Mouse (Mus musculus): Measurements from ENCODE around the gene Ankrd52. TPM values are rescaled to one million over a fixed set of nuclear protein-coding genes. Genes with fewer than 3 reads are reported as not detected.

Gene Ankrd52
- polyA plus RNA-seq, 1 experiment from 2014 or later, result 6.8 TPM

GRCm38 (mm10) chr10:128338948-128339347 lies 38.0 kb upstream of the Ankrd52 start:
- H3K4me1 ChIP-seq (ENCODE audit: control insufficient read depth, insufficient read depth, low read length), result peaks cover 10% of the 10 kb centered on the region
- DNase-seq (ENCODE audit: low spot score), result no peak
- no peak overlapping the region for H3K4me3 ChIP-seq (ENCODE audit: low read depth, low read length)
- ATAC-seq, result no peak
- peaks cover 5% of the 10 kb centered on the region for H3K36me3 ChIP-seq (ENCODE audit: control insufficient read depth, insufficient read depth, low read length)
- no peaks in the 10 kb centered on the region for H3K9me3 ChIP-seq (replicated peaks; ENCODE audit: control insufficient read depth, low read length)
- peak overlapping the region; percentile 84 for H3K4me2 ChIP-seq (ENCODE audit: low read length)
- H3K27ac ChIP-seq (ENCODE audit: low read depth, low read length), result no peak overlapping the region
- no peaks in the 10 kb centered on the region for H3K27me3 ChIP-seq (replicated peaks; ENCODE audit: control insufficient read depth, insufficient read depth, low read length)
- no peak overlapping the region for H3K9ac ChIP-seq (ENCODE audit: low read length)
- 84% methylated on average over 2 of the region's 2 CpGs for WGBS

DNA sequence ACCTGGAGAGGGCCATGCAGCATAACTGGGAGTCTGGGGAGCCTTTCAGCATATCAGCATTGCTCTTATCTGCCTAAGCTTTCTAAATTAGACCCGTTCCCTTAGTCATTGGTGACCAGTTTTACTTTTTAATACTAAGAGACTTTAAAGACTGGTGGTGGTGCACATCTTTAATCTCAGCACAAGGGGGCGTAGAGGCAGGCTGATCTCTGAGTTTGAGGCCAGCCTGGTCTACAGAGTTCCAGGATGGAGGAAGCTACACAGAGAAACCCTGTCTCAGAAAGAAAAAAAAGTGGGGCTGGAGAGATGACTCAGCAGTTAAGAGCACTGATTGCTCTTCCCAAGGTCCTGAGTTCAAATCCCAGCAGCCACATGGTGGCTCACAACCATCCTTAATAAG lies 36.7 kb upstream of the Ankrd52 start:
- H3K4me2 ChIP-seq (ENCODE audit: low read length), result no peak overlapping the region
- H3K27ac ChIP-seq (ENCODE audit: low read depth, low read length), result no peak overlapping the region
- H3K36me3 ChIP-seq (ENCODE audit: control insufficient read depth, insufficient read depth, low read length), result peaks cover 5% of the 10 kb centered on the region
- H3K9me3 ChIP-seq (replicated peaks; ENCODE audit: control insufficient read depth, low read length), result no peaks in the 10 kb centered on the region
- H3K4me1 ChIP-seq (ENCODE audit: control insufficient read depth, insufficient read depth, low read length), result peaks cover 13% of the 10 kb centered on the region
- no peak overlapping the region for H3K4me3 ChIP-seq (ENCODE audit: low read depth, low read length)
- no peak for DNase-seq (ENCODE audit: low spot score)
- H3K9ac ChIP-seq (ENCODE audit: low read length), result no peak overlapping the region
- WGBS, result 81% methylated on average over 2 of the region's 2 CpGs
- no peak for ATAC-seq
- H3K27me3 ChIP-seq (replicated peaks; ENCODE audit: control insufficient read depth, insufficient read depth, low read length), result no peaks in the 10 kb centered on the region

GRCm38 (mm10) chr10:128343436-128343835 lies 33.5 kb upstream of the Ankrd52 start:
- no peak for DNase-seq (ENCODE audit: low spot score)
- Histone ChIP-seq H3K36me3 (ENCODE audit: control insufficient read depth, insufficient read depth, low read length) (peaks cover 5% of the 10 kb centered on the region), H3K4me1 (ENCODE audit: control insufficient read depth, insufficient read depth, low read length) (peaks cover 7% of the 10 kb centered on the region), H3K9ac (ENCODE audit: low read length) (no peak overlapping the region), H3K4me3 (ENCODE audit: low read depth, low read length) (no peak overlapping the region), H3K4me2 (ENCODE audit: low read length) (no peak overlapping the region), H3K27ac (ENCODE audit: low read depth, low read length) (no peak overlapping the region), H3K9me3 (replicated peaks; ENCODE audit: control insufficient read depth, low read length) (no peaks in the 10 kb centered on the region), H3K27me3 (replicated peaks; ENCODE audit: control insufficient read depth, insufficient read depth, low read length) (no peaks in the 10 kb centered on the region)
- WGBS, result 90% methylated on average over 1 of the region's 1 CpGs
- ATAC-seq, result no peak

DNA sequence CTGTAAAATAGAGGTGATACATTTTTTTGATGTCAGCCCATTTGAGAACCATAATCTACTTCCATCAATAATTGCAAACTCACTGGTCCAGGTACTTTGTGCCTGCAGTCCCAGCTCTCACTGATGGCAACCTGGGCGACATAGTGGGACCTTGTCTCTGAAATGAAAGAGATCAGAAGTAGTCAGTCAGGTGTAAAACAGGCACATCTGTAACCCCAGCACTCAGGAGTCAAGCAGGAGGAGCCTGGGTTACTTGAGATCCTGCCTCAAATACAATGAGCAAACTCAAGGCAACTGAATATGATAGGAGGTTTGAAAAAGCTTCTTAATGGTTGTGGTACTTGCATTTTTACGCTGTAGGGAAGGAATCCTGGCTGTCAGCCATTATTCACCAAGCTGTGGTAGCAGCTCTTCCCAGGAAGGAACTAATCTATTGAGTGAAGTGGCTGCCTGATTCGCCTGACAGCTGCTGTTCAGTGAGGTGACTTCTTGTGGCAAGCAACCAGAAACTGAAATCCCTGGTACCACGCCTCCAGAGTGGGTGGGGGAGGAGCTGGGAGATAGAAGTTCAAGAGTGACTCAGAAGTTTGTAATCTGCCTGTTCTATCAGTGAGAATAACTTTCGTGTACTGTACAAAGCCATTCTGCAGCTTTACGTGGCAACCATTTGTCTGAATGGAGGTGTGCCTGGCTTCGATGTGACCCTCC lies 32.2 kb upstream of the Ankrd52 start:
- no peak overlapping the region for H3K9ac ChIP-seq (ENCODE audit: low read length)
- no peaks in the 10 kb centered on the region for H3K27me3 ChIP-seq (replicated peaks; ENCODE audit: control insufficient read depth, insufficient read depth, low read length)
- H3K36me3 ChIP-seq (ENCODE audit: control insufficient read depth, insufficient read depth, low read length), result peaks cover 9% of the 10 kb centered on the region
- peak; percentile 54 for ATAC-seq
- no peaks in the 10 kb centered on the region for H3K9me3 ChIP-seq (replicated peaks; ENCODE audit: control insufficient read depth, low read length)
- peak overlapping the region; percentile 48; the same call in 1 of the 2 replicates for H3K27ac ChIP-seq (ENCODE audit: low read depth, low read length)
- H3K4me2 ChIP-seq (ENCODE audit: low read length), result no peak overlapping the region
- 48% methylated on average over 7 of the region's 7 CpGs for WGBS
- DNase-seq (ENCODE audit: low spot score), result peak; percentile 78
- no peak overlapping the region for H3K4me3 ChIP-seq (ENCODE audit: low read depth, low read length)
- peaks cover 3% of the 10 kb centered on the region; the same call in 1 of the 2 replicates for H3K4me1 ChIP-seq (ENCODE audit: control insufficient read depth, insufficient read depth, low read length)

- 93% methylated on average over 8 of the region's 8 CpGs for WGBS
- Histone ChIP-seq H3K4me2 (ENCODE audit: low read length) (no peak overlapping the region), H3K27me3 (replicated peaks; ENCODE audit: control insufficient read depth, insufficient read depth, low read length) (no peaks in the 10 kb centered on the region), H3K4me1 (ENCODE audit: control insufficient read depth, insufficient read depth, low read length) (peaks cover 3% of the 10 kb centered on the region; the same call in 1 of the 2 replicates), H3K9me3 (replicated peaks; ENCODE audit: control insufficient read depth, low read length) (no peaks in the 10 kb centered on the region), H3K36me3 (ENCODE audit: control insufficient read depth, insufficient read depth, low read length) (peaks cover 34% of the 10 kb centered on the region), H3K27ac (ENCODE audit: low read depth, low read length) (no peak overlapping the region), H3K4me3 (ENCODE audit: low read depth, low read length) (no peak overlapping the region), H3K9ac (ENCODE audit: low read length) (no peak overlapping the region)
- ATAC-seq, result no peak
- DNase-seq (ENCODE audit: low spot score), result no peak
Observed at GRCm38 (mm10) chr10:128347541-128347940, 29.4 kb upstream of the Ankrd52 start.

DNA sequence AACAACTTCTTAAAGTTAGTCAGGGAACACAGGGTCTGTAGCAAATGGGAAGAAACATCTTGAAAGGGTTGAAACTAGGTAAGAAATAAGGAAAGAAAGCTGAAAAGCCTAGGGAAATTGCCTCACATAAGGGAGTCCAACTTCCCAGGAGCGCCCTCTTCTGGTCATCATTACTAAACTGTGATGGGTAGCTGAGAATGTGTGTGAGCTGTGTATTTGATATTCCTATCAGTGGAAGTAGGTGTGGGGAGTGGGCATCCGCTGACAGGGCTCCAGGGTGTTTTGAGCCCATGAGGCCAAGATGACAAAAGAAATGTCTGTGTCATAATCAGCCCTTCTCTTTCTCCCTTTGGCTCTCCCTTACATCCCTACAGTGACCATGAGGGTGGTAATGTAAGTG lies 18.1 kb upstream of the Ankrd52 start:
- H3K36me3 ChIP-seq (ENCODE audit: control insufficient read depth, insufficient read depth, low read length), result peaks cover 86% of the 10 kb centered on the region
- H3K4me3 ChIP-seq (ENCODE audit: low read depth, low read length), result no peak overlapping the region
- H3K4me2 ChIP-seq (ENCODE audit: low read length), result no peak overlapping the region
- no peak overlapping the region for H3K27ac ChIP-seq (ENCODE audit: low read depth, low read length)
- no peak overlapping the region for H3K9ac ChIP-seq (ENCODE audit: low read length)
- H3K27me3 ChIP-seq (replicated peaks; ENCODE audit: control insufficient read depth, insufficient read depth, low read length), result no peaks in the 10 kb centered on the region
- no peaks in the 10 kb centered on the region for H3K4me1 ChIP-seq (ENCODE audit: control insufficient read depth, insufficient read depth, low read length)
- H3K9me3 ChIP-seq (replicated peaks; ENCODE audit: control insufficient read depth, low read length), result no peaks in the 10 kb centered on the region
- WGBS, result 58% methylated on average over 2 of the region's 2 CpGs
- DNase-seq (ENCODE audit: low spot score) (peak; percentile 69), ATAC-seq (no peak)

DNA sequence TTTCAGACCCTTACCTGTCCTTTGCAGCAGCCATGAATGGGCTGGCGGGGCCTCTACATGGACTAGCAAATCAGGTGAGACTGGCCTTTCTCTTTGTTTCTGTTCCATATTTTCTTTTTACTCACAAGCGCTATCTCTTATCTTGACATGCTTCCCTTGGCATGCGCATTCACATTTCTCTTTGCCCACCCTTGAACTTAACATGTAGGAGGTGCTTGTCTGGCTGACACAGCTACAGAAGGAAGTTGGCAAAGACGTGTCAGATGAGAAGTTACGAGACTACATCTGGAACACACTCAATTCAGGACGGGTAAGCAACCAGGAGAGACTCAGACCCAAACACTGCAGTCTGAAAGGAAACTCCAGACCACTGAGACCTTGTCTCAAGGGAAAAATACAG lies 17.7 kb upstream of the Ankrd52 start:
- H3K9me3 ChIP-seq (replicated peaks; ENCODE audit: control insufficient read depth, low read length), result no peaks in the 10 kb centered on the region
- no peaks in the 10 kb centered on the region for H3K27me3 ChIP-seq (replicated peaks; ENCODE audit: control insufficient read depth, insufficient read depth, low read length)
- H3K27ac ChIP-seq (ENCODE audit: low read depth, low read length), result no peak overlapping the region
- no peak overlapping the region for H3K9ac ChIP-seq (ENCODE audit: low read length)
- ATAC-seq (no peak), DNase-seq (ENCODE audit: low spot score) (no peak)
- H3K4me3 ChIP-seq (ENCODE audit: low read depth, low read length), result no peak overlapping the region
- H3K4me2 ChIP-seq (ENCODE audit: low read length), result no peak overlapping the region
- H3K36me3 ChIP-seq (ENCODE audit: control insufficient read depth, insufficient read depth, low read length), result peaks cover 84% of the 10 kb centered on the region
- WGBS, result 94% methylated on average over 6 of the region's 6 CpGs
- H3K4me1 ChIP-seq (ENCODE audit: control insufficient read depth, insufficient read depth, low read length), result no peaks in the 10 kb centered on the region

DNA sequence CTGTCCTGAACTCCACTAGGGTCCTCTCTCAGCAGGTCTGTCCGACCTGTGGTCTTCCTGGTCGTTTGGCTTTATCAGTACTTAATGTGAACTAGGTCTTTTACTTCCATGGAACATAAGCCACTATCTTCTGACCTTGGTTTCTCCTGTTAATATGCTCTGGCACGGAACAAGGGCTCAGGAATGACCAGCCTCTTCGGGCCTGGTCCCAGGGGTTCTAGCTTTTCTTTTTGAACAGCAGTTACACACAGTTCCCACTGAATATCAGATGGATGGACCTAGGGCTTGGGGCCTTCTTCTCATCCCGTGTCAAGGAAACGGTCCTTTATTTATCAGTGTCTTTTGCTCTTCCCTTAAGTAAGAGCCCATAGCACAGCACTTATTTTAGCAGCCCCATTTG lies 15.1 kb upstream of the Ankrd52 start:
- Histone ChIP-seq H3K4me2 (ENCODE audit: low read length) (no peak overlapping the region), H3K36me3 (ENCODE audit: control insufficient read depth, insufficient read depth, low read length) (peaks cover 80% of the 10 kb centered on the region), H3K4me3 (ENCODE audit: low read depth, low read length) (no peak overlapping the region), H3K4me1 (ENCODE audit: control insufficient read depth, insufficient read depth, low read length) (no peaks in the 10 kb centered on the region), H3K27me3 (replicated peaks; ENCODE audit: control insufficient read depth, insufficient read depth, low read length) (no peaks in the 10 kb centered on the region), H3K27ac (ENCODE audit: low read depth, low read length) (no peak overlapping the region), H3K9me3 (replicated peaks; ENCODE audit: control insufficient read depth, low read length) (no peaks in the 10 kb centered on the region), H3K9ac (ENCODE audit: low read length) (no peak overlapping the region)
- DNase-seq (ENCODE audit: low spot score) (no peak), ATAC-seq (no peak)
- 94% methylated on average over 6 of the region's 6 CpGs for WGBS

DNA sequence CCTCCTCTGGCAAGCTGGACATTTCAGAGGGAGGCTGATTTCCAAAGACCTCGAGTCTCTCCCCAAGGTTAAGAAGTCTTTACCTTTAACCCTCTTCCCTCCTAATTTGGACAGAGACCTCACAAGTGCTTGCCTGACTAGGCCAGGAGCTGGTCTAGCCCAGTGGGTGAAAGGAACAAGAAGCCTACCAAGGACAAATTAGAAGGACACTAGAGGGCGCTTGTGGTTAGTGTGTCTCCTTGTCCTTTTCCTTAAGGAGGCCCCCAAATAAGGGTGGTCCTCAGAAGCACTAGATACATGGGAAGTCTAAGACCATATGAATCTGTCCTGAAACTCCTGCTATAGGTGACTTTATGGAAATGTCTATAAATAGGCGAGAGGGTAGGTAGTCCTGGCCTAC lies 14.3 kb upstream of the Ankrd52 start:
- no peaks in the 10 kb centered on the region for H3K27me3 ChIP-seq (replicated peaks; ENCODE audit: control insufficient read depth, insufficient read depth, low read length)
- DNase-seq (ENCODE audit: low spot score) (peak; percentile 80), ATAC-seq (peak; percentile 61)
- H3K4me2 ChIP-seq (ENCODE audit: low read length), result no peak overlapping the region
- 48% methylated on average over 3 of the region's 3 CpGs for WGBS
- H3K4me1 ChIP-seq (ENCODE audit: control insufficient read depth, insufficient read depth, low read length), result peaks cover 2% of the 10 kb centered on the region; the same call in 1 of the 2 replicates
- H3K9me3 ChIP-seq (replicated peaks; ENCODE audit: control insufficient read depth, low read length), result no peaks in the 10 kb centered on the region
- peaks cover 73% of the 10 kb centered on the region for H3K36me3 ChIP-seq (ENCODE audit: control insufficient read depth, insufficient read depth, low read length)
- H3K27ac ChIP-seq (ENCODE audit: low read depth, low read length), result no peak overlapping the region
- H3K4me3 ChIP-seq (ENCODE audit: low read depth, low read length), result no peak overlapping the region
- H3K9ac ChIP-seq (ENCODE audit: low read length), result no peak overlapping the region
